Mouse (Mus musculus): ENCODE measurements around the gene Gsap. TPM values are rescaled to one million over a fixed set of nuclear protein-coding genes. Genes with fewer than 3 reads are reported as not detected.
"Not testable (repeated sequence)": the region's sequence is repeated elsewhere in the genome, so short reads cannot be mapped to it uniquely, and the experiment has no call there.

The Gsap gene
- polyA plus RNA-seq, 1 experiment from 2014 or later = 3.8 TPM

- no peaks in the 10 kb centered on the region for H3K27me3 ChIP-seq
- WGBS = 90% methylated on average over 3 of the region's 3 CpGs
- no peaks in the 10 kb centered on the region for H3K36me3 ChIP-seq
- H3K4me2 ChIP-seq (replicated peaks) = no peak overlapping the region
- H3K4me3 ChIP-seq = no peak overlapping the region
- H3K9ac ChIP-seq = no peak overlapping the region
- no peaks in the 10 kb centered on the region for H3K9me3 ChIP-seq
- ATAC-seq (ENCODE audit: low FRiP score, low read depth) = no peak
- H3K27ac ChIP-seq = no peak overlapping the region
- peaks cover under 1% of the 10 kb centered on the region; the same call in 1 of the 2 replicates for H3K4me1 ChIP-seq
Measured at GRCm38 (mm10) chr5:21163421-21163820, 22.6 kb upstream of the Gsap start.

DNA sequence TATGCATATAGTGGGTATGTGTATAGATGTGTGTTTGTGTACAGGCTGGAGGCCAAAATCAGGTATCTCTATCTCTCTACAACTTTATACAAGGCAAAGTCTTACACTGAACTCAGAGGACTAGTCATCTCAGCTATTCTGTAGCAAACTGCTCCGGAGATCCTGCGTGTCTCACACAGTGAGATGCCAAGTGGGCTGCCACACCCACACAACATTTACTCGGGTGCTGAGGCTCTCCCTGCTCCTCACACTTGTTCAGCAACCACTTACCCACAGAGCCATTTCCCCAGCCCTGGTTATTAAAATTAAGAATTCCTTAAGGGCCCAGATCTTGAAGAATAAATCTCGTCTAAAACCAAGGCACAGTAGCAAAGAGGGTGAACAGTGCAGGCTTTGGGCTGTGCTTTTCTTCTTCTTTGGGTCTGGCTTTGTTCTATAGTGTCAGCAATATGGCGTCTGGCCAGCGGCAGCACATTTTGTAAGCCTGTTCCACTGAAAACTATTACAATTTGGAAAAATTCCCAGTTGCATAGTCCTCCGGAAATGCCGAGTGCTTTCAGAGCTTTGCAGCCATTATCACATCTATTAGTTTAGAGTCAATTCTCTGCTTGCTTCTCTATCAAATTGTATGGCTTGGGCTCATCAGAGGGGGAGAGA lies 17.2 kb upstream of the Gsap start:
- Histone ChIP-seq H3K27me3 (no peaks in the 10 kb centered on the region; the same call in 1 of the 2 replicates), H3K4me1 (peaks cover 31% of the 10 kb centered on the region), H3K4me2 (replicated peaks) (no peak overlapping the region), H3K4me3 (no peak overlapping the region), H3K36me3 (no peaks in the 10 kb centered on the region), H3K9ac (no peak overlapping the region), H3K9me3 (no peaks in the 10 kb centered on the region), H3K27ac (0 out of 2 replicates have a peak overlapping the region, but pooled peaks have one; percentile 2)
- ATAC-seq (ENCODE audit: low FRiP score, low read depth) = peak; percentile 52
- WGBS = 64% methylated on average over 8 of the region's 8 CpGs

- H3K9me3 ChIP-seq = no peaks in the 10 kb centered on the region
- no peaks in the 10 kb centered on the region for H3K36me3 ChIP-seq
- 71% methylated on average over 3 of the region's 3 CpGs for WGBS
- H3K27me3 ChIP-seq = no peaks in the 10 kb centered on the region; the same call in 1 of the 2 replicates
- H3K27ac ChIP-seq = 0 out of 2 replicates have a peak overlapping the region, but pooled peaks have one; percentile 2
- no peak overlapping the region for H3K4me2 ChIP-seq (replicated peaks)
- ATAC-seq (ENCODE audit: low FRiP score, low read depth) = no peak
- peaks cover 33% of the 10 kb centered on the region for H3K4me1 ChIP-seq
- no peak overlapping the region for H3K9ac ChIP-seq
- H3K4me3 ChIP-seq = no peak overlapping the region
Measured at GRCm38 (mm10) chr5:21169346-21169745, 16.7 kb upstream of the Gsap start.

- no peak overlapping the region for H3K4me2 ChIP-seq (replicated peaks)
- no peak overlapping the region for H3K27ac ChIP-seq
- no peak for ATAC-seq (ENCODE audit: low FRiP score, low read depth)
- WGBS = 85% methylated on average over 1 of the region's 1 CpGs
- no peak overlapping the region for H3K4me3 ChIP-seq
- peaks cover 35% of the 10 kb centered on the region for H3K4me1 ChIP-seq
- no peak overlapping the region for H3K9ac ChIP-seq
- H3K27me3 ChIP-seq = no peaks in the 10 kb centered on the region; the same call in 1 of the 2 replicates
- H3K36me3 ChIP-seq = no peaks in the 10 kb centered on the region
- no peaks in the 10 kb centered on the region for H3K9me3 ChIP-seq
Measured at GRCm38 (mm10) chr5:21169877-21170276, 16.2 kb upstream of the Gsap start.

DNA sequence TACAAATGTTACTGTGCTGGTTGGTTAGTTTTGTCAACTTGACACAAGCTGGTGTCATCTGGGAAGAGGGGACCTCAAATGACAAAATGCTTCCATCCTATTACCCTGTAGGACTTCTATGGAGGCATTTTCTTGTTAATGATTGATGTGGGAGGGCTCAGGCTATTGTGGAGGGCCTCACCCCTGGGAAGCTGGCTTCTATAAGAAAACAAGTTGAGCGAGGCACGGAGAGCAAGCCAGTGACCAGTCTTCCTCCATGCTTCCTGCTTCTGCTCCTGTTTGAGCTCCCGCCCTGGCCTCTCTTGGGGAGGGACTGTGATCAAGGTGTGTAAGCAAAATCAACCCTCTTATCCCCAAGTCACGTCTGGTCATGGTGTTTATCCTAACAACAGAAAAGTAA lies 15.6 kb upstream of the Gsap start:
- WGBS = 48% methylated on average over 4 of the region's 4 CpGs
- Histone ChIP-seq H3K27ac (no peak overlapping the region), H3K4me2 (replicated peaks) (no peak overlapping the region), H3K9me3 (no peaks in the 10 kb centered on the region), H3K4me3 (no peak overlapping the region), H3K9ac (no peak overlapping the region), H3K4me1 (peaks cover 41% of the 10 kb centered on the region), H3K27me3 (no peaks in the 10 kb centered on the region; the same call in 1 of the 2 replicates), H3K36me3 (no peaks in the 10 kb centered on the region)
- ATAC-seq (ENCODE audit: low FRiP score, low read depth) = no peak

DNA sequence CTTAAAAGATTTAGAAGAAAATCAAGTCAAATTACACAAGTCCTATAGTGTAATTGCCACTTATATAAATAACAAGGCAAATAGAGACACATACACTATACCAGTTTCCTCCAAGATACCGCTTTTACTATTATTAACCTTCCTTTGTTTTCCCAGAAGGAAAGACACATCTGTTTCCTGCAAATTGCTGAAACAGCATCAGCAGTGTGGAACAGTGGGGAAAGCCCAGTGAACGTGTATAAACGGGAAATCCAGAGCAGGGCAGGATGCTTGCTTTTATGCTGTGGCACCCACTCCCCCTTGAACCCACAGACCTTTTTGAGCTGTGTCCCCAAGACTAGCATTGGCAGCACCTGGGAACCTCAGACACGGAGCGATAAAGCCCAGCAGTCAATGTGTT lies 15.2 kb upstream of the Gsap start:
- WGBS = 46% methylated on average over 5 of the region's 5 CpGs
- Histone ChIP-seq H3K36me3 (no peaks in the 10 kb centered on the region), H3K4me2 (replicated peaks) (no peak overlapping the region), H3K27ac (no peak overlapping the region), H3K9me3 (no peaks in the 10 kb centered on the region), H3K27me3 (no peaks in the 10 kb centered on the region; the same call in 1 of the 2 replicates), H3K4me3 (no peak overlapping the region), H3K9ac (no peak overlapping the region), H3K4me1 (peaks cover 45% of the 10 kb centered on the region)
- no peak for ATAC-seq (ENCODE audit: low FRiP score, low read depth)

DNA sequence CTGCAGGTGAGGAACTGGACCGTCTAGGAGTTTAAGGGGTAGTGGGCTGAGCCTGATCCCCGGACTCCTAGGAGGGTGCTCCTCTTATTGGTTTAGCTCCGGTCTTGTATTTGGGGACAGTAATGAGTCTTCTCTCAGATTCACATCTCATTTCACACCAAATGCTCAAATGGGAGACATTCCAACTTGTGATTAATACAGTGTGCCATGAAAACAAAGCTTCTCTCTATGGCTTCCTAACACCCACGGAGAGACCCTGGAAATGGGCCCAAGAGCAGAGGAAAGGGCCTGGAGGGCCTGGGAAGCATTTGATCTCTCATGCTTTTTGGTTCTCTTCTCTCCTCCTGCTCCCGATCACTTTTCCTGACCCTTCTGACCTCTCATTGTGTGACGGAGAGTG lies 14.7 kb upstream of the Gsap start:
- H3K4me3 ChIP-seq = no peak overlapping the region
- no peak overlapping the region for H3K4me2 ChIP-seq (replicated peaks)
- 58% methylated on average over 6 of the region's 6 CpGs for WGBS
- H3K9me3 ChIP-seq = no peaks in the 10 kb centered on the region
- peaks cover 50% of the 10 kb centered on the region for H3K4me1 ChIP-seq
- ATAC-seq (ENCODE audit: low FRiP score, low read depth) = no peak
- no peaks in the 10 kb centered on the region; the same call in 1 of the 2 replicates for H3K27me3 ChIP-seq
- H3K36me3 ChIP-seq = no peaks in the 10 kb centered on the region
- no peak overlapping the region for H3K27ac ChIP-seq
- H3K9ac ChIP-seq = no peak overlapping the region

GRCm38 (mm10) chr5:21172316-21172715 lies 13.7 kb upstream of the Gsap start:
- no peak overlapping the region for H3K27ac ChIP-seq
- ATAC-seq (ENCODE audit: low FRiP score, low read depth) = no peak
- H3K27me3 ChIP-seq = no peaks in the 10 kb centered on the region; the same call in 1 of the 2 replicates
- no peaks in the 10 kb centered on the region for H3K9me3 ChIP-seq
- no peak overlapping the region for H3K9ac ChIP-seq
- H3K4me1 ChIP-seq = peaks cover 50% of the 10 kb centered on the region
- 58% methylated on average over 3 of the region's 3 CpGs for WGBS
- H3K4me3 ChIP-seq = no peak overlapping the region
- H3K4me2 ChIP-seq (replicated peaks) = no peak overlapping the region
- no peaks in the 10 kb centered on the region for H3K36me3 ChIP-seq

DNA sequence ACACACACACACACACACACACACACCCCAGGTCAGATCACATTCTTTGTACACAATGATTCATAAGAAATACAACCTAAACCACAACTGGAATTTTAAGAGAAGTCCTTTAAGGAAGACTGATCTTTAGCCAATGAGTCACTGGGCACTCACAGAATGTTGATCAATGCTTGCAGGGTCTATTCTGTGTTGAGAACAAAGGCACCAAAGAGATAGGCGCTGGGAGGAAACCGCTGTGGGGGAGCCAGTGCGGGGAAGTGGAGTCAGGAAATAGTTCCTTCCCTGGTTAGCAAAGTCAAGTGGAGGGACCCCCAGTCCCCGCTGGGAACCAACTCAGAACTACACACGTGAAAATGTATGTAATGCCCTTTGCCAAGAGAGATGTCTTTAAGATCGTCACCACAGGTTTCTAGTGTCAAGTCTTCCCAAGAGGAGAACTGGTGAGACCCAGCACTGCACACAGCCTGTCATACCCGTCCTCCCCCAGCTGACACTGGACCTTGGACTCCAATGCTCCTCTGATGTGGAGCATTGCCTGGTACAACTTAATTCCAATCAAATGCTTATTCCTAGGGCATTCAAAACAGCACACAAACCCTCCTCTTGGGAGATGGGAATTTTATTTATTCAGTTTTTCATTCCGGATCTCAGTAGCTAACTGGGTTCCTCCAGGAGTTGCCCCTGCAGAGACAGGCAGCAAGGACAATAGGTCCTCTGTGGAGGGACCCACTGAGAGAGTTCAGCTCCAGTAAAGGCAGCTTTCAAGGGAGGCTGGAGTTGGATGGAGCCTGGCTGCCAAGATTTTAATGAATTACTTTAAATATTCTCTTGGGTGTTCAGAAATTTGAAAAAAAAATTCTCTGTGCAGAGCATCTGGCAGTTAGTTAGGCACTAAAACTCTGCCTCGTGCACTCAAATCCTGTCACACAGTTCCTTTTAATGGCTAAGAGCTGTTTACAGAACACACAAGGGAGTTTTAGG lies 10.6 kb upstream of the Gsap start:
- peak overlapping the region; percentile 63; the same call in 1 of the 2 replicates for H3K27ac ChIP-seq
- H3K4me3 ChIP-seq = no peak overlapping the region
- ATAC-seq (ENCODE audit: low FRiP score, low read depth) = peak; percentile 75
- 0 out of 2 replicates have a peak, but pooled peaks cover 7% of the 10 kb centered on the region for H3K9me3 ChIP-seq
- H3K9ac ChIP-seq = no peak overlapping the region
- WGBS = 44% methylated on average over 9 of the region's 9 CpGs
- peaks cover 39% of the 10 kb centered on the region for H3K4me1 ChIP-seq
- no peaks in the 10 kb centered on the region for H3K36me3 ChIP-seq
- H3K27me3 ChIP-seq = no peaks in the 10 kb centered on the region; the same call in 1 of the 2 replicates
- peak overlapping the region; percentile 23 for H3K4me2 ChIP-seq (replicated peaks)

GRCm38 (mm10) chr5:21179496-21179895 lies 6.6 kb upstream of the Gsap start:
- Histone ChIP-seq H3K4me2 (replicated peaks) (no peak overlapping the region), H3K9me3 (0 out of 2 replicates have a peak, but pooled peaks cover 7% of the 10 kb centered on the region), H3K4me3 (no peak overlapping the region), H3K36me3 (no peaks in the 10 kb centered on the region), H3K27ac (no peak overlapping the region), H3K9ac (no peak overlapping the region), H3K27me3 (0 out of 2 replicates have a peak, but pooled peaks cover under 1% of the 10 kb centered on the region), H3K4me1 (peaks cover 16% of the 10 kb centered on the region)
- ATAC-seq (ENCODE audit: low FRiP score, low read depth) = no peak

DNA sequence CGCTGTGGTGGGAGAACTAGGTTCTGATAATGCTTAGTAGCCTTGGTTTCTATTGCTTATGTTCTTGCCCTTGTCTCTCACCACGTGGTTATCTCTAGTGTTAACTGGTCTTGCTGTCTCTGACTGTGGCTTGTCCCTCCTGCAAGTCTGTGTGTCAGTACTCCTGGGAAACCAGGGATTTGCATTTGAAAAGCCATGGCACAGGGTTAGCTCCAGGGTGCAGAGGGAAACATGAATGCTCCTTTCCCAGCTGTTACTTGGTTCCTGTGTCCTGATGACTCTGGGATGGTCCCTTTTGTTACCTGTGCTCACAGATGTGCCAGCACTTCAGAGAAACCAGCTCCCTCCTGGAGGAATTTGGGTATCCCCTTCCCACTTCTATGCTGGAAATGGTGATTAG lies 3.0 kb upstream of the Gsap start:
- not testable (repeated sequence) for H3K9ac ChIP-seq; H3K9me3 ChIP-seq; ATAC-seq (ENCODE audit: low FRiP score, low read depth); H3K36me3 ChIP-seq; H3K4me2 ChIP-seq (replicated peaks); H3K4me1 ChIP-seq; H3K4me3 ChIP-seq; H3K27ac ChIP-seq; H3K27me3 ChIP-seq
- WGBS = 57% methylated on average over 2 of the region's 2 CpGs

GRCm38 (mm10) chr5:21186821-21187220 lies 766 bp downstream of the Gsap start:
- Histone ChIP-seq H3K9ac (peak overlapping the region; percentile 71; the same call in 1 of the 2 replicates), H3K27me3 (0 out of 2 replicates have a peak, but pooled peaks cover 8% of the 10 kb centered on the region), H3K36me3 (no peaks in the 10 kb centered on the region), H3K27ac (no peak overlapping the region), H3K4me2 (replicated peaks) (peak overlapping the region; percentile 85), H3K9me3 (no peaks in the 10 kb centered on the region), H3K4me3 (peak overlapping the region; percentile 61), H3K4me1 (peaks cover 14% of the 10 kb centered on the region; the same call in 1 of the 2 replicates)
- 6% methylated on average over 4 of the region's 4 CpGs for WGBS
- no peak for ATAC-seq (ENCODE audit: low FRiP score, low read depth)
